Mouse (Mus musculus) midbrain, postnatal 0 days (tissue): ENCODE measurements around the gene Kifc5b. TPM values are rescaled to one million over a fixed set of nuclear protein-coding genes. Genes with fewer than 3 reads are reported as not detected.

Source experiments
- ATAC-seq: fragments of 200-750 bp; cut with Nextera tagmentation; 2 replicates; pipeline ENCODE4 v1.8.0; 2017; ENCODE audit warnings: moderate number of reproducible peaks, mild to moderate bottlenecking, moderate TSS enrichment, moderate library complexity; ENCODE audit not compliant: low FRiP score
- DNase-seq: peaks from one replicate; pipeline ENCODE4 v3.0.0-alpha.2; 2015; ENCODE audit warnings: low spot score
- H3K27ac ChIP-seq: fragments of 300-500 bp; sonication (generic); 2 replicates; pipeline ENCODE4 v1.5.1; 2014; ENCODE audit warnings: low read depth, mild to moderate bottlenecking, low read length, mixed read lengths
- H3K27me3 ChIP-seq: fragments of 300-500 bp; sonication (generic); 2 replicates; pipeline ENCODE4 v1.6.1; 2014; ENCODE audit warnings: low read length, control low read depth, mixed read lengths; ENCODE audit not compliant: insufficient read depth
- H3K36me3 ChIP-seq: fragments of 300-500 bp; sonication (generic); 2 replicates; pipeline ENCODE4 v1.6.1; 2014; ENCODE audit warnings: low read length, control low read depth, mixed read lengths; ENCODE audit not compliant: insufficient read depth
- H3K4me1 ChIP-seq: fragments of 300-500 bp; sonication (generic); 2 replicates; pipeline ENCODE4 v1.6.1; 2014; ENCODE audit warnings: mild to moderate bottlenecking, control low read depth, antibody characterized with exemption, low read length, mixed read lengths; ENCODE audit not compliant: insufficient read depth
- H3K4me2 ChIP-seq: fragments of 300-500 bp; sonication (generic); 2 replicates; pipeline ENCODE4 v1.6.1; 2014; ENCODE audit warnings: low read depth, mild to moderate bottlenecking, low read length, mixed read lengths; ENCODE audit not compliant: poor library complexity, severe bottlenecking
- H3K4me3 ChIP-seq: fragments of 300-500 bp; sonication (generic); 2 replicates; pipeline ENCODE4 v1.5.1; 2014; ENCODE audit warnings: low read depth, mild to moderate bottlenecking, low read length, moderate library complexity
- H3K9ac ChIP-seq: fragments of 300-500 bp; sonication (generic); replicated peaks from 2 replicates; pipeline ENCODE4 v1.6.1; 2014; ENCODE audit warnings: mild to moderate bottlenecking, low read length, moderate library complexity, mixed read lengths; ENCODE audit not compliant: poor library complexity, severe bottlenecking
- H3K9me3 ChIP-seq: fragments of 300-500 bp; sonication (generic); 2 replicates; pipeline ENCODE4 v1.6.1; 2016; ENCODE audit warnings: low read length, control low read depth
- CTCF ChIP-seq: IDR thresholded peaks from 2 replicates; pipeline ENCODE4 v1.5.1; 2016; ENCODE audit warnings: antibody characterized with exemption, mild to moderate bottlenecking
- WGBS: fragments of 180-500 bp; shearing (Covaris S2); extraction: QIAGEN DNeasy Blood & Tissue Kit; methylation state at CpG from one replicate; pipeline ENCODE4 v1.1.7; 2014; 5-methylcytosine and 5-hydroxymethylcytosine counted together
- polyA plus RNA-seq: library from polyadenylated mRNA; unstranded; fragments of >200 nt; fragmentation: Nextera tagmentation; extraction: Ambion mirVana; gene quantifications from 2 replicates; pipeline ENCODE4 v1.2.1, GENCODE M21; 2015
- total RNA-seq: library from RNA; depleted of rRNA; stranded (reverse); fragments of >200 nt; gene quantifications from 2 replicates; pipeline ENCODE4 v1.2.3, GENCODE M21; 2014

Gene Kifc5b
- total and polyA plus RNA-seq, 2 experiments from 2014 or later, result 1.9 to 4.7 TPM

GRCm38 (mm10) chr17:26932839-26933398 is 16.0 kb downstream of the Kifc5b start, which contains the start of gene Phf1:
TSS of gene Phf1 (plus strand) at chr17:26933052.
- Histone ChIP-seq H3K9me3 (no peaks in the 10 kb centered on the region), H3K36me3 (peaks cover 19% of the 10 kb centered on the region), H3K27ac (peak within 1 kb of the TSS; percentile 89), H3K4me1 (no peaks in the 10 kb centered on the region; the same call in 1 of the 2 replicates), H3K4me2 (peak within 1 kb of the TSS; percentile 89), H3K4me3 (peak within 1 kb of the TSS; percentile 86), H3K9ac (peak within 1 kb of the TSS; percentile 91), H3K27me3 (no peaks in the 10 kb centered on the region)
- peak; percentile 76 for ATAC-seq
- TF ChIP-seq CTCF, result no peak
- 1% methylated on average over 36 of the region's 43 CpGs for WGBS
- peak; percentile 88 for DNase-seq

DNA sequence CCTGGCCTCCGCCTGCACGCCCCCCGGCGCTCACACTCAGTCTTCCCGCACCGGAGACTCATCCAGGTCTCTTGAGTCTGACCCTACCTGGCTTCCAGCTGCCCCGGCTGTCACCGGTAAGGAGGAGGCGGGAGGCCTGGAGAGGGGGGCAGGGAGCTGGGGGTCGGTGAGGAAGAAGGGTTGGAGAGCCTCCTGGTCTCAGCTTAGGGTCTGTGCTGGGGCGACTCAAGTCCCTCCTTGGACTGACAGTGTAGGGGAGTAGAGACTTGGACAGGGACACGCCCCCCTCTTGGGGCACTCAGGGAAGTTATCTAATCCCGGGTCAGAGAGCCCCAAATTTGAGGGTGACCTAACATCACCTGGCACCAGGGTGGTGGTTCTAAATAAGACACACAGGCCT is 16.5 kb downstream of the Kifc5b start:
- H3K36me3 ChIP-seq, result peaks cover 19% of the 10 kb centered on the region
- ATAC-seq, result peak; percentile 18; the same call in 1 of the 2 replicates
- 8% methylated on average over 13 of the region's 13 CpGs for WGBS

DNA sequence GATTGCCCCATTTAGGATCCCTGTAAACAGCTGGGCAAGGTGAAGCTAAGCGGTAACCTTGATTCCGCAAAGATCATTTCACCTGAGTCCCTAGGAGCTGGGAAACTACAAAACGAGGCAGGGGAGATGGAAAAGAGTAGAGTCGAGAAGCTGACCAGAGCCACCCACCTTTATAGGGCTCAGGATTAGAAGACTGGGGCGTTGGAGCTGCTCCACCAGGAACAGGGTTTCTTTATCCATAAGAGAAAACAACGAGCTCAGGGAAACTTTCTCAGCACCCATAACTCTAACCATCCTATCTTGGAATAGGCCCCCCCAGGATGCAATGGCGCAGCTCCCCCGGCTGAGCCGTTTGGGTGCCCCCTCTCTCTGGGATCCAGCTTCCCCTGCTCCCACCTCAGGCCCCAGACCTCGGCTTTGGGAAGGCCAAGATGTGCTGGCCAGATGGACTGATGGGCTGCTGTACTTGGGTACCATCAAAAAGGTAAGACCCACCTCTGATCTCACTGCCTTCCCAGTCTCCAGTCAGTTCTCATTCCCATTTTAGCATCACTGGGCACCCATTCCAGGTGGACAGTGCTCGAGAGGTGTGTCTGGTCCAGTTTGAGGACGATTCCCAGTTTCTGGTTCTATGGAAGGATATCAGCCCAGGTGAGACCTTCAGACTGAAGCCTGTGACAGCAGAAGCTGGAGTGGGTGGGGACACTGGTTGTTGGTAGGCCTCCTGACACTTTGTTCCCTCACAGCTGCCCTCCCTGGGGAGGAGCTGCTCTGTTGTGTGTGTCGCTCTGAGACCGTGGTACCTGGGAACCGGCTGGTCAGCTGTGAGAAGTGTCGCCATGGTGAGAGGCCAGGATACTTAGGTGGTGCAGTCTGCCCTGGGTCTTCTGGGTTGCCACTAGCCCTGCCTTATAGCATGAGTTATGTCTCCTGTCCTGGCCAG is 17.3 kb downstream of the Kifc5b start:
- H3K9ac ChIP-seq, result peak overlapping the region; percentile 91
- no peaks in the 10 kb centered on the region for H3K9me3 ChIP-seq
- peak overlapping the region; percentile 86 for H3K4me3 ChIP-seq
- peak overlapping the region; percentile 89 for H3K4me2 ChIP-seq
- H3K27ac ChIP-seq, result no peak overlapping the region
- peaks cover 7% of the 10 kb centered on the region; the same call in 1 of the 2 replicates for H3K4me1 ChIP-seq
- peaks cover 19% of the 10 kb centered on the region for H3K36me3 ChIP-seq
- no peak for TF ChIP-seq CTCF
- ATAC-seq, result no peak
- WGBS, result 82% methylated on average over 16 of the region's 16 CpGs
- no peaks in the 10 kb centered on the region for H3K27me3 ChIP-seq
- no peak for DNase-seq

More for the DNA sequence above, 16.5 kb downstream of the Kifc5b start:
- DNase-seq, result no peak
- H3K4me1 ChIP-seq, result peaks cover 4% of the 10 kb centered on the region; the same call in 1 of the 2 replicates
- TF ChIP-seq CTCF, result no peak
- peak overlapping the region; percentile 86 for H3K4me3 ChIP-seq
- no peaks in the 10 kb centered on the region for H3K27me3 ChIP-seq
- H3K27ac ChIP-seq, result peak overlapping the region; percentile 89
- no peaks in the 10 kb centered on the region for H3K9me3 ChIP-seq
- H3K9ac ChIP-seq, result peak overlapping the region; percentile 91
- H3K4me2 ChIP-seq, result peak overlapping the region; percentile 89

- no peak overlapping the region for H3K9ac ChIP-seq
- H3K4me1 ChIP-seq, result peaks cover 9% of the 10 kb centered on the region; the same call in 1 of the 2 replicates
- WGBS, result 95% methylated on average over 9 of the region's 9 CpGs
- DNase-seq (no peak), ATAC-seq (no peak)
- H3K27me3 ChIP-seq, result no peaks in the 10 kb centered on the region
- H3K27ac ChIP-seq, result no peak overlapping the region
- no peaks in the 10 kb centered on the region for H3K9me3 ChIP-seq
- H3K4me3 ChIP-seq, result no peak overlapping the region
- no peak overlapping the region for H3K4me2 ChIP-seq
- TF ChIP-seq CTCF, result no peak
- H3K36me3 ChIP-seq, result peaks cover 19% of the 10 kb centered on the region
These were observed 18.1 kb downstream of the Kifc5b start for GRCm38 (mm10) chr17:26935027-26935426.

DNA sequence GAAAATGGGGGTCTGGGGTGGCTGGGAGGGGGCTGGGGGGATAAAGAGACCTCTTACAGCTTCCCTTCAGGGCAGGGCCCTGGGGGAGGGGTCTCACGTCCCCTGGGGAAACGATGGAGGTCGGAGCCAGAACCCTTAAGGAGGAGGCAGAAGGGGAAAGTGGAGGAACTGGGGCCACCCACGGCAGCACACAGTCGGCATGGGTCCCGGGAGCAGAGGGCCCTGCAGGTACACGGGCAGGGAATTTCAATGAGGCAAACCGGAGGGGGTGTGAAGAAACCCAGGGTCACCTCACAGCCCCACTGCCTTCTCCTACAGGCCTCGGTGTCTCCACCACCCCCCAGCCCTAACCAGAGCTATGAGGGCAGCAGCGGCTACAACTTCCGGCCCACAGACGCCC is 19.6 kb downstream of the Kifc5b start:
- H3K4me1 ChIP-seq, result peaks cover 16% of the 10 kb centered on the region; the same call in 1 of the 2 replicates
- WGBS, result 84% methylated on average over 12 of the region's 12 CpGs
- no peaks in the 10 kb centered on the region for H3K9me3 ChIP-seq
- no peak overlapping the region for H3K9ac ChIP-seq
- TF ChIP-seq CTCF, result no peak
- ATAC-seq (no peak), DNase-seq (no peak)
- no peaks in the 10 kb centered on the region for H3K27me3 ChIP-seq
- no peak overlapping the region for H3K27ac ChIP-seq
- no peak overlapping the region for H3K4me3 ChIP-seq
- peaks cover 19% of the 10 kb centered on the region for H3K36me3 ChIP-seq
- no peak overlapping the region for H3K4me2 ChIP-seq
